Mouse (Mus musculus): ENCODE measurements around the gene Dph5.
"Not testable (repeated sequence)": the region's sequence is repeated elsewhere in the genome, so short reads cannot be mapped to it uniquely, and the experiment has no call there.

The Dph5 gene

GRCm38 (mm10) chr3:115887427-115888309, at the start of gene Dph5:
Dph5 (plus strand) TSS chr3:115887837.
- H3K36me3 ChIP-seq (ENCODE audit: control insufficient read depth, insufficient read depth, low read length, poor library complexity, severe bottlenecking): peaks cover 8% of the 10 kb centered on the region; the same call in 1 of the 2 replicates
- H3K27me3 ChIP-seq (ENCODE audit: control insufficient read depth, insufficient read depth, low read length, poor library complexity, severe bottlenecking): no peaks in the 10 kb centered on the region
- DNase-seq (ENCODE audit: low read depth, low spot score): peak; percentile 91

DNA sequence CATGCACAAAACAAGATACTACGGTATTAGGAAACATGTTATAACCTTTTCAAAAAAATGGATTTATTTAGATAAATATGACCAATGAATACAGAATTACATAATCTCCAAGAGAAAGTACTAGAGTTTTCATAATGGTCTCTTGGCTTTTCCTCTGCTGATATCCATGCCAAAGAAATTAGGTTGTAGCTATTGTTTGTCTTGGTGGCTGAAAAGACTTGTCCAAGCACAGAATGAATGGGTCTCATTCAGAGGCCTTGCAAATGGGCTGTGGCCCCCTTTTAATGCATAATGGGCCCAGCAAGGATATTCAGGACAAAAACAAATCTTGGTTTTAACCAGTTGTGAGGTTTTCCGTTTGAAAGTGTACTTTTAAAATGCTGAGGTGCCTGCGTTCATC, 43.1 kb upstream of the Dph5 start:
- DNase-seq (ENCODE audit: low read depth, low spot score): no peak
- Histone ChIP-seq H3K27me3 (ENCODE audit: control insufficient read depth, insufficient read depth, low read length, poor library complexity, severe bottlenecking) (no peaks in the 10 kb centered on the region), H3K36me3 (ENCODE audit: control insufficient read depth, insufficient read depth, low read length, poor library complexity, severe bottlenecking) (no peaks in the 10 kb centered on the region)

GRCm38 (mm10) chr3:115845032-115845618, 42.5 kb upstream of the Dph5 start:
- Histone ChIP-seq H3K36me3 (ENCODE audit: control insufficient read depth, insufficient read depth, low read length, poor library complexity, severe bottlenecking) (no peaks in the 10 kb centered on the region), H3K27me3 (ENCODE audit: control insufficient read depth, insufficient read depth, low read length, poor library complexity, severe bottlenecking) (no peaks in the 10 kb centered on the region)
- DNase-seq (ENCODE audit: low read depth, low spot score): no peak

- H3K27me3 ChIP-seq (ENCODE audit: control insufficient read depth, insufficient read depth, low read length, poor library complexity, severe bottlenecking): no peaks in the 10 kb centered on the region
- no peak for DNase-seq (ENCODE audit: low read depth, low spot score)
- no peaks in the 10 kb centered on the region for H3K36me3 ChIP-seq (ENCODE audit: control insufficient read depth, insufficient read depth, low read length, poor library complexity, severe bottlenecking)
Measured at GRCm38 (mm10) chr3:115845724-115846123, 41.9 kb upstream of the Dph5 start.

- no peak for DNase-seq (ENCODE audit: low read depth, low spot score)
- no peaks in the 10 kb centered on the region for H3K27me3 ChIP-seq (ENCODE audit: control insufficient read depth, insufficient read depth, low read length, poor library complexity, severe bottlenecking)
- no peaks in the 10 kb centered on the region for H3K36me3 ChIP-seq (ENCODE audit: control insufficient read depth, insufficient read depth, low read length, poor library complexity, severe bottlenecking)
Measured at GRCm38 (mm10) chr3:115846153-115846552, 41.5 kb upstream of the Dph5 start.

GRCm38 (mm10) chr3:115848686-115849480, 38.8 kb upstream of the Dph5 start:
- DNase-seq (ENCODE audit: low read depth, low spot score): no peak
- no peaks in the 10 kb centered on the region for H3K36me3 ChIP-seq (ENCODE audit: control insufficient read depth, insufficient read depth, low read length, poor library complexity, severe bottlenecking)

GRCm38 (mm10) chr3:115850946-115851345, 36.7 kb upstream of the Dph5 start:
- H3K36me3 ChIP-seq (ENCODE audit: control insufficient read depth, insufficient read depth, low read length, poor library complexity, severe bottlenecking): no peaks in the 10 kb centered on the region
- DNase-seq (ENCODE audit: low read depth, low spot score): peak; percentile 50
- no peaks in the 10 kb centered on the region for H3K27me3 ChIP-seq (ENCODE audit: control insufficient read depth, insufficient read depth, low read length, poor library complexity, severe bottlenecking)

More at GRCm38 (mm10) chr3:115848686-115849480, 38.8 kb upstream of the Dph5 start:
- H3K27me3 ChIP-seq (ENCODE audit: control insufficient read depth, insufficient read depth, low read length, poor library complexity, severe bottlenecking): no peaks in the 10 kb centered on the region

- H3K36me3 ChIP-seq (ENCODE audit: control insufficient read depth, insufficient read depth, low read length, poor library complexity, severe bottlenecking): no peaks in the 10 kb centered on the region
Measured at GRCm38 (mm10) chr3:115854672-115855191, 32.9 kb upstream of the Dph5 start.

DNA sequence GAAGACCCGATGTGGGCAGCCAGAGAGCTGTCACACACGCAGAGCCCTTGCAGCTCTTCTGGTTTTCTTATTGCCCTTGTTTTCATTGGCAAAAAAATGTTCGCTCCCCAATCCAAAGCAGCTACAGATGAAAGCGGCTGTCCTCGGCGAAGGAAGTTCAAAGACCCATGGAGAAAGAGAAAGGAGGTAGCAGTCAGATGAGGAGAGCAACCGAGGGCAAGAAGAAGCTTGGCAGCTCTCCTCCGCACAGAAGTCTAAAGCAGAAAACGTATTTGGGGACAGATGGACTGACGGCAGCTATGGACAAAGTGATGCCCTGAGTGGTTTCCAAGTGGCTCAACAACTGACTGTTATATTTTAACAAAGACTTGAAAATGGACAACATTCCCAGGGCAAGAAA, 32.1 kb upstream of the Dph5 start:
- Histone ChIP-seq H3K36me3 (ENCODE audit: control insufficient read depth, insufficient read depth, low read length, poor library complexity, severe bottlenecking) (no peaks in the 10 kb centered on the region), H3K27me3 (ENCODE audit: control insufficient read depth, insufficient read depth, low read length, poor library complexity, severe bottlenecking) (no peaks in the 10 kb centered on the region)
- no peak for DNase-seq (ENCODE audit: low read depth, low spot score)

More at GRCm38 (mm10) chr3:115854672-115855191, 32.9 kb upstream of the Dph5 start:
- no peaks in the 10 kb centered on the region for H3K27me3 ChIP-seq (ENCODE audit: control insufficient read depth, insufficient read depth, low read length, poor library complexity, severe bottlenecking)
- peak; percentile 64 for DNase-seq (ENCODE audit: low read depth, low spot score)

GRCm38 (mm10) chr3:115856484-115857022, 31.1 kb upstream of the Dph5 start:
- no peaks in the 10 kb centered on the region for H3K27me3 ChIP-seq (ENCODE audit: control insufficient read depth, insufficient read depth, low read length, poor library complexity, severe bottlenecking)
- no peaks in the 10 kb centered on the region for H3K36me3 ChIP-seq (ENCODE audit: control insufficient read depth, insufficient read depth, low read length, poor library complexity, severe bottlenecking)
- no peak for DNase-seq (ENCODE audit: low read depth, low spot score)

GRCm38 (mm10) chr3:115857436-115857835, 30.2 kb upstream of the Dph5 start:
- no peak for DNase-seq (ENCODE audit: low read depth, low spot score)
- no peaks in the 10 kb centered on the region for H3K27me3 ChIP-seq (ENCODE audit: control insufficient read depth, insufficient read depth, low read length, poor library complexity, severe bottlenecking)
- no peaks in the 10 kb centered on the region for H3K36me3 ChIP-seq (ENCODE audit: control insufficient read depth, insufficient read depth, low read length, poor library complexity, severe bottlenecking)

DNA sequence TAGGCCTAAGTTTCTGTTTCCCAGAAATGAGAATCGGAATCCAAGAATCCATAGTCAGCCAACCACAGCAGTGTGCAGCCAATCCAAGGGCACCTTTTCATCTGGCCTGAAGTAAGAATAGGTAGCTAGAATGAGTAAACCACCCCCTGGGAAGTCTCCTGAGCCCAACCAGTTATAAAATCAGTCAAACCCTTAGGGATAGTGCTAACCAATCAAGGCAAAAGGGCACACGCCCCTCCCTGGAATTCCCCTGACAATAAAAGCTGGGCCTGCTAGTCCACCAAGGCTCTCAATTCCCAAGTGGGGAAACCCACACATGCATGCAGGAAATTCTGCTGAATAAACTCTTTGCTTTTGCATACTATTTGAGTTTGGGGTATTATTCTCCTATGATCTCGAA, 28.8 kb upstream of the Dph5 start:
- DNase-seq (ENCODE audit: low read depth, low spot score): peak; percentile 60

DNA sequence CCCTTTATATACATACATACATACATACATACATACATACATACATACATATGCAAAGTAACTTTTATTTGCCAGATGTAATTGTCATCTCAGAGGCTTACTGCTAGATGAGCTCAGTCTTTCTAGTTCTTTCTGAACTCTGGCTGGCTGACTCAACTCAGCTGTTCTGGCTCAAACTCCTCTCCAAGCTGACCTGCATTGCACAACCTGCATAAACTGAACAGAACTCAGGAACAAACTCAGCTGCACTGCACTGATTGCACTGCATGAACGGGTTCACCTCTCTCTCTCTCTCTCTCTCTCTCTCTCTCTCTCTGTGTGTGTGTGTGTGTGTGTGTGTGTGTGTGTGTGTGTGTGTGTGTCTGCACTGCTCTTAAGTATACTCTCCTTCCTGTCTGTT, 26.9 kb upstream of the Dph5 start:
- not testable (repeated sequence) for DNase-seq (ENCODE audit: low read depth, low spot score)

More for the DNA sequence above, 28.8 kb upstream of the Dph5 start:
- H3K27me3 ChIP-seq (ENCODE audit: control insufficient read depth, insufficient read depth, low read length, poor library complexity, severe bottlenecking): no peaks in the 10 kb centered on the region
- no peaks in the 10 kb centered on the region for H3K36me3 ChIP-seq (ENCODE audit: control insufficient read depth, insufficient read depth, low read length, poor library complexity, severe bottlenecking)

DNA sequence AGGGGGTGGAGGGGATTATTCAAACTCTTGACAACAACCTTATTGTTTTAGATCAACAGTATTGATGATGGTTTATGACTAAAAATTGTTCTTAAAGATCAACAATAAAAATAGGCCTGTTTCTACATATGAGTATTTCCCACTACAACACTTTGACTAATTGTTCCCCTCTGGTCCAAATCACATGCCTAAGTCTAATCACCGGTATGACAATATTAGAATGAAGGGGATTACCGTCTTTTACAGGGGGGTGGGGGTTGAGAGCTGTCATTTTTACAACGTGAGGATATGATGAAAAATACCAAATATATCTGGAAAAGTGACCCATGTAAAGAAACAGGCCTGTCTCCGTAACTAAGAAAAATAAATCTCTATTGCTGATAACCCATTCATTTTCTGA, 24.1 kb upstream of the Dph5 start:
- no peak for DNase-seq (ENCODE audit: low read depth, low spot score)
- H3K36me3 ChIP-seq (ENCODE audit: control insufficient read depth, insufficient read depth, low read length, poor library complexity, severe bottlenecking): no peaks in the 10 kb centered on the region
- H3K27me3 ChIP-seq (ENCODE audit: control insufficient read depth, insufficient read depth, low read length, poor library complexity, severe bottlenecking): no peaks in the 10 kb centered on the region

More for the DNA sequence above, 26.9 kb upstream of the Dph5 start:
- H3K36me3 ChIP-seq (ENCODE audit: control insufficient read depth, insufficient read depth, low read length, poor library complexity, severe bottlenecking); H3K27me3 ChIP-seq (ENCODE audit: control insufficient read depth, insufficient read depth, low read length, poor library complexity, severe bottlenecking): not testable (repeated sequence)
